ENCODE assay signal across 8 mouse cellular contexts in genomic region chr11:73137591-73138501, GRCm38 (mm10). TPM values are rescaled to one million over a fixed set of nuclear protein-coding genes. Genes with fewer than 3 reads are reported as not detected.
DNase-seq lines count a peak whose midpoint lies in the region; TF ChIP-seq lines count a peak whose summit lies in the region.

TSS of gene Haspin (minus strand) at chr11:73138294.

- peak within 1 kb of the TSS; percentile 67 for H3K27ac ChIP-seq in gastrocnemius, adult 2 months

- H3K4me1 ChIP-seq in megakaryocyte, embryonic 14.5 days: peaks cover 55% of the 10 kb centered on the region

- peak within 1 kb of the TSS; percentile 83 for H3K4me3 ChIP-seq in gastrocnemius, adult 2 months
- H3K4me3 ChIP-seq in megakaryocyte, embryonic 14.5 days (replicated peaks): peak within 1 kb of the TSS; percentile 97

- peaks cover 18% of the 10 kb centered on the region for H3K36me3 ChIP-seq in megakaryocyte, embryonic 14.5 days (replicated peaks; ENCODE audit: low read length)

- peak; percentile 7 for TF ChIP-seq CTCF in gastrocnemius, adult 2 months (IDR thresholded peaks at IDR 0.05)

- peak; percentile 95 for DNase-seq in WW6 (ENCODE audit: low read depth, low spot score)
- peak; percentile 85 to 94 for DNase-seq in cerebellum, postnatal 4 days (ENCODE audit: low spot score in 2 of 2)
- DNase-seq in gastrocnemius, adult 2 months: peak; percentile 95
- peak; percentile 72 for DNase-seq in hindlimb bud, embryonic 11.5 days (ENCODE audit: extremely low spot score, low read depth, low spot score)
- DNase-seq in left cerebral cortex, adult 8-10 months (ENCODE audit: low spot score in 2 of 2): peak; percentile 73 to 76
- peak; percentile 91 to 93 for DNase-seq in right cerebral cortex, postnatal 10 days (ENCODE audit: low spot score in 2 of 2)
- peak; percentile 88 for DNase-seq in urinary bladder, postnatal 25 days (ENCODE audit: low spot score)

- no peaks in the 10 kb centered on the region for H3K27me3 ChIP-seq in megakaryocyte, embryonic 14.5 days (replicated peaks)

- no peaks in the 10 kb centered on the region for H3K9me3 ChIP-seq in megakaryocyte, embryonic 14.5 days

- intact Hi-C loops in gastrocnemius, adult 2 months (cut with DNase I): loop anchor here (1.0 to 5.0 kb wide), 3 partner anchors 22 to 139 kb away; partner anchors contain the start of genes Emc6, P2rx5 and Tax1bp3

RNA-seq across cellular contexts. Expression of gene Haspin, which starts in this region (rescaled TPM):
- total RNA-seq in gastrocnemius, adult 2 months (2021): under 1 TPM in 1 of 2 experiments, not detected in 1; 0.08 TPM
- total RNA-seq in left cerebral cortex, adult 8-10 months (2022): under 1 TPM in 3 of 4 experiments, not detected in 1; 0.14 to 0.30 (median 0.22) TPM
- 4.4 and 12.6 TPM in 2 replicates for polyA plus RNA-seq in megakaryocyte, embryonic 14.5 days (2012; ENCODE audit: insufficient read depth, low replicate concordance)

Comparison
In these comparisons a context has a peak if more than half of its experiments do, and no peak if none do; other contexts are left out.
1. Peak in every context shown above with its lines: DNase-seq, H3K4me3 ChIP-seq and H3K27ac ChIP-seq.
2. Peak in DNase-seq, H3K4me3 ChIP-seq and H3K27ac ChIP-seq in gastrocnemius, adult 2 months; RNA of the gene not detected or under 1 TPM.
3. Peak in DNase-seq in left cerebral cortex, adult 8-10 months; RNA of the gene not detected or under 1 TPM.